Mouse (Mus musculus) embryonic fibroblast, embryonic 13.5 days (primary cell): ENCODE data around the gene Ror2. TPM values are rescaled to one million over a fixed set of nuclear protein-coding genes. Genes with fewer than 3 reads are reported as not detected.

Experiments
- H3K27ac ChIP-seq: 2 replicates; pipeline ENCODE4 v1.5.1; 2012; ENCODE audit warnings: low read length, control low read depth, inconsistent platforms; ENCODE audit not compliant: insufficient read depth
- H3K4me1 ChIP-seq: 2 replicates; pipeline ENCODE4 v1.6.1; 2011; ENCODE audit warnings: low read length; ENCODE audit not compliant: control insufficient read depth, insufficient read depth
- H3K4me3 ChIP-seq: 2 replicates; pipeline ENCODE4 v1.5.1; 2011; ENCODE audit warnings: mild to moderate bottlenecking, control low read depth, low read length; ENCODE audit not compliant: insufficient read depth
- CTCF ChIP-seq: IDR thresholded peaks from 2 replicates; pipeline ENCODE4 v1.5.1; 2011; ENCODE audit warnings: mild to moderate bottlenecking, control low read depth, low read length, moderate library complexity, borderline replicate concordance; ENCODE audit not compliant: insufficient read depth
- POLR2A ChIP-seq: IDR thresholded peaks from 2 replicates; pipeline ENCODE4 v1.6.1; 2011; ENCODE audit warnings: low read depth, mild to moderate bottlenecking, control low read depth, low read length, moderate library complexity
- polyA plus RNA-seq: library from polyadenylated mRNA; stranded (reverse); fragments of >200 nt; gene quantifications from 2 replicates; pipeline ENCODE4 v1.2.4, GENCODE M21; 2011; ENCODE audit warnings: low read depth; ENCODE audit not compliant: missing spikeins, insufficient read length

The Ror2 gene
- polyA plus RNA-seq, 1 experiment: 27.2 TPM

GRCm38 (mm10) chr13:53096615-53097014 lies 189.3 kb downstream of the Ror2 start:
- no peak overlapping the region for H3K4me3 ChIP-seq
- TF ChIP-seq POLR2A (no peak), CTCF (peak; percentile 95)
- no peak overlapping the region for H3K27ac ChIP-seq
- peaks cover 5% of the 10 kb centered on the region; the same call in 1 of the 2 replicates for H3K4me1 ChIP-seq

- H3K4me3 ChIP-seq: no peak overlapping the region
- TF ChIP-seq CTCF (no peak), POLR2A (no peak)
Measured at GRCm38 (mm10) chr13:53095222-53095621, 190.7 kb downstream of the Ror2 start.

GRCm38 (mm10) chr13:53094658-53095057 lies 191.3 kb downstream of the Ror2 start:
- Histone ChIP-seq H3K27ac (no peak overlapping the region), H3K4me1 (peaks cover 5% of the 10 kb centered on the region; the same call in 1 of the 2 replicates), H3K4me3 (no peak overlapping the region)
- TF ChIP-seq CTCF: no peak
- no peak for TF ChIP-seq POLR2A

More at GRCm38 (mm10) chr13:53095222-53095621, 190.7 kb downstream of the Ror2 start:
- Histone ChIP-seq H3K27ac (no peak overlapping the region), H3K4me1 (peaks cover 5% of the 10 kb centered on the region; the same call in 1 of the 2 replicates)

- Histone ChIP-seq H3K4me1 (peaks cover 7% of the 10 kb centered on the region; the same call in 1 of the 2 replicates), H3K27ac (0 out of 2 replicates have a peak overlapping the region, but pooled peaks have one; percentile 4), H3K4me3 (no peak overlapping the region)
- TF ChIP-seq POLR2A (no peak), CTCF (no peak)
Measured at GRCm38 (mm10) chr13:53093407-53093806, 192.5 kb downstream of the Ror2 start.

GRCm38 (mm10) chr13:53086552-53087282 lies 199.2 kb downstream of the Ror2 start:
- H3K27ac ChIP-seq: no peak overlapping the region
- H3K4me1 ChIP-seq: peaks cover 6% of the 10 kb centered on the region; the same call in 1 of the 2 replicates
- no peak overlapping the region for H3K4me3 ChIP-seq
- TF ChIP-seq CTCF: no peak
- TF ChIP-seq POLR2A: no peak

- no peak for TF ChIP-seq POLR2A
- TF ChIP-seq CTCF: no peak
Measured at GRCm38 (mm10) chr13:53081846-53082245, 204.1 kb downstream of the Ror2 start.

GRCm38 (mm10) chr13:53077732-53078345 lies 208.1 kb downstream of the Ror2 start:
- Histone ChIP-seq H3K4me1 (no peaks in the 10 kb centered on the region), H3K4me3 (no peak overlapping the region), H3K27ac (no peak overlapping the region)
- TF ChIP-seq CTCF: no peak
- TF ChIP-seq POLR2A: no peak

More at GRCm38 (mm10) chr13:53081846-53082245, 204.1 kb downstream of the Ror2 start:
- H3K27ac ChIP-seq: no peak overlapping the region
- H3K4me3 ChIP-seq: no peak overlapping the region
- no peaks in the 10 kb centered on the region for H3K4me1 ChIP-seq

GRCm38 (mm10) chr13:53075006-53075405 lies 210.9 kb downstream of the Ror2 start:
- Histone ChIP-seq H3K4me1 (no peaks in the 10 kb centered on the region), H3K27ac (no peak overlapping the region), H3K4me3 (no peak overlapping the region)
- TF ChIP-seq CTCF (no peak), POLR2A (no peak)

GRCm38 (mm10) chr13:53069076-53069690 lies 216.7 kb downstream of the Ror2 start:
- TF ChIP-seq CTCF (no peak), POLR2A (no peak)
- no peak overlapping the region for H3K27ac ChIP-seq

More at GRCm38 (mm10) chr13:53069076-53069690, 216.7 kb downstream of the Ror2 start:
- Histone ChIP-seq H3K4me3 (no peak overlapping the region), H3K4me1 (no peaks in the 10 kb centered on the region)
